Mouse (Mus musculus) stomach, embryonic 14.5 days (tissue): Measurements from ENCODE around the gene Satb1. TPM values are rescaled to one million over a fixed set of nuclear protein-coding genes. Genes with fewer than 3 reads are reported as not detected.
A peak's percentile ranks its signal among the peaks of the same experiment; 100 is the strongest.

Experiments used
- ATAC-seq: fragments of 200-750 bp; cut with Nextera tagmentation; 2 replicates; pipeline ENCODE4 v1.8.0; 2017; ENCODE audit warnings: low read depth, moderate TSS enrichment; ENCODE audit not compliant: insufficient number of reproducible peaks, insufficient read depth, low FRiP score
- H3K27ac ChIP-seq: fragments of 300-500 bp; sonication (generic); 2 replicates; pipeline ENCODE4 v1.5.1; 2014; ENCODE audit warnings: mild to moderate bottlenecking, low read length, moderate library complexity, mixed read lengths
- H3K27me3 ChIP-seq: fragments of 300-500 bp; sonication (generic); 2 replicates; pipeline ENCODE4 v1.6.1; 2014; ENCODE audit warnings: low read length, control low read depth, mixed read lengths; ENCODE audit not compliant: control insufficient read depth, insufficient read depth
- H3K36me3 ChIP-seq: fragments of 300-500 bp; sonication (generic); 2 replicates; pipeline ENCODE4 v1.6.1; 2014; ENCODE audit warnings: mild to moderate bottlenecking, control low read depth, low read length, moderate library complexity, mixed read lengths; ENCODE audit not compliant: control insufficient read depth, insufficient read depth
- H3K4me1 ChIP-seq: fragments of 300-500 bp; sonication (generic); 2 replicates; pipeline ENCODE4 v1.6.1; 2014; ENCODE audit warnings: low read length, control low read depth, mixed read lengths; ENCODE audit not compliant: control insufficient read depth, insufficient read depth
- H3K4me2 ChIP-seq: fragments of 300-500 bp; sonication (generic); replicated peaks from 2 replicates; pipeline ENCODE4 v1.6.1; 2014; ENCODE audit warnings: low read depth, low read length, control low read depth
- H3K4me3 ChIP-seq: fragments of 300-500 bp; sonication (generic); 2 replicates; pipeline ENCODE4 v1.5.1; 2014; ENCODE audit warnings: low read depth, low read length, control low read depth
- H3K9ac ChIP-seq: fragments of 300-500 bp; sonication (generic); replicated peaks from 2 replicates; pipeline ENCODE4 v1.6.1; 2014; ENCODE audit warnings: low read depth, mild to moderate bottlenecking, control low read depth, low read length, moderate library complexity, mixed read lengths
- H3K9me3 ChIP-seq: fragments of 300-500 bp; sonication (generic); 2 replicates; pipeline ENCODE4 v1.6.1; 2016; ENCODE audit warnings: low read depth, low read length, control low read depth; ENCODE audit not compliant: control insufficient read depth
- WGBS: fragments of 180-500 bp; shearing (Covaris S2); extraction: QIAGEN DNeasy Blood & Tissue Kit; methylation state at CpG from one replicate; pipeline ENCODE4 v1.1.7; 2014; 5-methylcytosine and 5-hydroxymethylcytosine counted together
- polyA plus RNA-seq: library from polyadenylated mRNA; unstranded; fragments of >200 nt; fragmentation: Nextera tagmentation; extraction: Ambion mirVana; gene quantifications from 2 replicates; pipeline ENCODE4 v1.2.1, GENCODE M21; 2014

Satb1 gene
- polyA plus RNA-seq, 1 experiment from 2014 or later: 10.1 TPM

- Histone ChIP-seq H3K36me3 (no peaks in the 10 kb centered on the region), H3K4me1 (no peaks in the 10 kb centered on the region)
- ATAC-seq: peak; percentile 18; the same call in 1 of the 2 replicates
Observed at GRCm38 (mm10) chr17:51760251-51760887, 72.7 kb downstream of the Satb1 start.

DNA sequence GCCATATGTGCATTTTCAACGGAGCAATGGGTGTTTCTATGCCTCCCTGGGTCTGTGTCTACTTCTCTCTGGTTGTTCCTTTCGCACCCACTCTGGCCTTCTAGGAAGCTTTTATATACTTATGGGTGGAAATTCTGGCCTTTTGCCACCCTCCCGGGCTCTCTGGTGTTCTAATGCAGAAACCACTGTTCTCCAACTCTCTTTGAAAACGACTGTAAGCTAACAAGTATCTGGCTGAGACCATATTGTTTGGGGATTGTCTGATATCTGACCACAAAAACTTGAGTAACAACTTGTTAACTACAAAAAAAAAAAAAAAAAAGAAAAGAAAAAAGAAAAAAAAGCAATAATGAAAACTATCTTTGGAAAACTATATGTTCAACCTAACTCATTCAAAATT lies 73.6 kb downstream of the Satb1 start:
- H3K4me2 ChIP-seq: no peak overlapping the region
- no peak overlapping the region for H3K9ac ChIP-seq
- no peaks in the 10 kb centered on the region for H3K27me3 ChIP-seq
- no peak for ATAC-seq
- no peak overlapping the region for H3K27ac ChIP-seq
- no peaks in the 10 kb centered on the region for H3K9me3 ChIP-seq
- no peak overlapping the region for H3K4me3 ChIP-seq
- no peaks in the 10 kb centered on the region for H3K36me3 ChIP-seq
- H3K4me1 ChIP-seq: no peaks in the 10 kb centered on the region
- WGBS: 83% methylated on average over 4 of the region's 4 CpGs

More at GRCm38 (mm10) chr17:51760251-51760887, 72.7 kb downstream of the Satb1 start:
- H3K4me3 ChIP-seq: no peak overlapping the region
- no peaks in the 10 kb centered on the region for H3K9me3 ChIP-seq
- H3K27ac ChIP-seq: no peak overlapping the region
- no peak overlapping the region for H3K4me2 ChIP-seq
- H3K9ac ChIP-seq: no peak overlapping the region
- no peaks in the 10 kb centered on the region for H3K27me3 ChIP-seq
- WGBS: 65% methylated on average over 17 of the region's 17 CpGs

DNA sequence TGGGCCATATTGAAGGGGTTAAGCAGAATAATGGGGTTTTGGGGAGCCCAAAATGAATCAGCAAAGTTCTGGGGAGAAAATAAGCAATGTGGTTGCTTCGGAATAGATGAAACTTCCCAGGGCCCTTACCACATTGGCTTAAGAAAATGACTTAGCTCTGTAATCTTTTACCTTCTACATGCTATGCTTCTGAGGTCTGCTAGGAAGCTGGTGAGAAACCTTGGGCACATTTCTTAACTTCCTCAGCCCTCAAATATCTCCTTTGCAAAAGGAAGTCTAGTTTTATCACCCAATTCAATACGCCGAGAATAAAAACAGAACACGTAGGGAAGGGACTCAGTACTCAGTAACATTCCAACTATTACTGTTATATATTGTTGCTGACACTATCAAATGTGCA lies 80.9 kb downstream of the Satb1 start:
- Histone ChIP-seq H3K9me3 (no peaks in the 10 kb centered on the region), H3K4me1 (no peaks in the 10 kb centered on the region), H3K27me3 (no peaks in the 10 kb centered on the region), H3K27ac (no peak overlapping the region), H3K4me2 (no peak overlapping the region), H3K36me3 (no peaks in the 10 kb centered on the region), H3K4me3 (no peak overlapping the region), H3K9ac (no peak overlapping the region)
- WGBS: 89% methylated on average over 4 of the region's 4 CpGs
- ATAC-seq: no peak

DNA sequence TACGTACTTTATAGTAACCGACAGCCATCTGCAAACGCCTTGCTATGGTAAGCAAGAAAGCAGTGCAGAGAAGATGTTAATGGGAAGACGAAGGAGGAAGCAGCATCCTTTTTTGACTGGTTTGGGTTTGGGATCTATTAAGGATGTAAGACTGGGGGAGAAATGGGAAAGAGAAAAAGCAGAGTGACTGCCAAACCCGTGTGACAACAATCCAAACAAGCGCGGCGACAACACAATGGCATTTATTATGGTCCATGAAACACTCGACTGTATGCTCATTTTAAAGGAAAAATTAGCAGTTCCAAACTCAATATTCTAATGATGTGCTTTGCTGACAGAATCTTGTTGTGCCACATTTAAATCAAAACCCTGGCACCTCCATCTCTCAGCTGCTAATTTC lies 85.9 kb downstream of the Satb1 start:
- Histone ChIP-seq H3K36me3 (no peaks in the 10 kb centered on the region), H3K4me1 (no peaks in the 10 kb centered on the region), H3K9ac (no peak overlapping the region), H3K9me3 (no peaks in the 10 kb centered on the region), H3K4me2 (no peak overlapping the region), H3K27ac (no peak overlapping the region), H3K4me3 (no peak overlapping the region), H3K27me3 (no peaks in the 10 kb centered on the region)
- ATAC-seq: no peak
- WGBS: 88% methylated on average over 9 of the region's 9 CpGs

DNA sequence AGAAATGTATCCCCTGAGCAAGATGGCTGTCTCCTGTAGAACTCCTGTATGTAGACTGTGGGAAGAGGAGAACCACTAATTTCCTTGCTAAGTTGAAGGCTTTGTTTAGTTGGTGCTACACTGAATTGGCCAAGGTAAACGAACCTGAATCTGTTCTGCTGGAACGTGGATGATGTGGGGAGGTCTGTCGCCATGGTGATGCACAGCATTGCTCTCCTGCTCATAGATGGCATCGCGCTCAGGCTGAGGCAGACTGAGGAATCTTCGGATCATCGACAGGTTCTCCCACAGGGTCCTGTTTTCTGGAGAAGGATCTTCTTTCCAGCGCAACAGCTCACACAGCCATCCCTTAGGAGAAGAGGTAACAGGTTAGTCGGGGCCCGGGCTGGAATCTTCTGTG lies 90.6 kb downstream of the Satb1 start:
- WGBS: 83% methylated on average over 10 of the region's 10 CpGs
- no peaks in the 10 kb centered on the region; the same call in 1 of the 2 replicates for H3K36me3 ChIP-seq
- H3K4me2 ChIP-seq: no peak overlapping the region
- ATAC-seq: no peak
- H3K9ac ChIP-seq: no peak overlapping the region
- no peak overlapping the region for H3K27ac ChIP-seq
- no peaks in the 10 kb centered on the region for H3K27me3 ChIP-seq
- no peak overlapping the region for H3K4me3 ChIP-seq
- no peaks in the 10 kb centered on the region for H3K9me3 ChIP-seq
- no peaks in the 10 kb centered on the region for H3K4me1 ChIP-seq

- Histone ChIP-seq H3K9me3 (no peaks in the 10 kb centered on the region), H3K36me3 (no peaks in the 10 kb centered on the region; the same call in 1 of the 2 replicates), H3K4me2 (no peak overlapping the region), H3K27ac (no peak overlapping the region), H3K9ac (no peak overlapping the region), H3K4me1 (no peaks in the 10 kb centered on the region), H3K4me3 (no peak overlapping the region), H3K27me3 (no peaks in the 10 kb centered on the region)
- WGBS: 78% methylated on average over 10 of the region's 10 CpGs
- no peak for ATAC-seq
Observed at GRCm38 (mm10) chr17:51741126-51741525, 92.0 kb downstream of the Satb1 start.

- 71% methylated on average over 15 of the region's 15 CpGs for WGBS
- no peaks in the 10 kb centered on the region; the same call in 1 of the 2 replicates for H3K36me3 ChIP-seq
- no peak overlapping the region for H3K4me3 ChIP-seq
- ATAC-seq: no peak; the same call in 1 of the 2 replicates
- H3K27ac ChIP-seq: no peak overlapping the region
- H3K27me3 ChIP-seq: no peaks in the 10 kb centered on the region
- H3K9me3 ChIP-seq: no peaks in the 10 kb centered on the region
- no peak overlapping the region for H3K4me2 ChIP-seq
- H3K9ac ChIP-seq: no peak overlapping the region
- no peaks in the 10 kb centered on the region for H3K4me1 ChIP-seq
Observed at GRCm38 (mm10) chr17:51740246-51740645, 92.8 kb downstream of the Satb1 start.

GRCm38 (mm10) chr17:51724486-51724885 lies 108.6 kb downstream of the Satb1 start:
- Histone ChIP-seq H3K4me3 (no peak overlapping the region), H3K27ac (no peak overlapping the region), H3K4me2 (no peak overlapping the region), H3K4me1 (no peaks in the 10 kb centered on the region), H3K27me3 (no peaks in the 10 kb centered on the region), H3K9me3 (no peaks in the 10 kb centered on the region), H3K36me3 (no peaks in the 10 kb centered on the region), H3K9ac (no peak overlapping the region)
- WGBS: 87% methylated on average over 2 of the region's 2 CpGs
- ATAC-seq: no peak

- no peak overlapping the region for H3K9ac ChIP-seq
- H3K4me1 ChIP-seq: no peaks in the 10 kb centered on the region
- no peaks in the 10 kb centered on the region for H3K27me3 ChIP-seq
- H3K9me3 ChIP-seq: no peaks in the 10 kb centered on the region
- no peak for ATAC-seq
- no peak overlapping the region for H3K27ac ChIP-seq
- WGBS: 67% methylated on average over 6 of the region's 6 CpGs
- no peaks in the 10 kb centered on the region for H3K36me3 ChIP-seq
- no peak overlapping the region for H3K4me2 ChIP-seq
- H3K4me3 ChIP-seq: no peak overlapping the region
Observed at GRCm38 (mm10) chr17:51695711-51696110, 137.4 kb downstream of the Satb1 start.
